Mouse (Mus musculus): ENCODE data around the gene Klhl25. TPM values are rescaled to one million over a fixed set of nuclear protein-coding genes. Genes with fewer than 3 reads are reported as not detected.
"Not testable (repeated sequence)": the region's sequence is repeated elsewhere in the genome, so short reads cannot be mapped to it uniquely, and the experiment has no call there.

The Klhl25 gene
- total RNA-seq, 2 experiments from 2014 or later: 7.1 to 10.7 TPM

GRCm38 (mm10) chr7:75840071-75840470 is 8.0 kb upstream of the Klhl25 start:
- intact Hi-C loops (cut with DNase I): no loop called here
- DNase-seq: no peak

GRCm38 (mm10) chr7:75842306-75842705 is 5.8 kb upstream of the Klhl25 start:
- intact Hi-C loops (cut with DNase I): no loop called here

GRCm38 (mm10) chr7:75845936-75846335 is 2.2 kb upstream of the Klhl25 start:
- no peak for DNase-seq
- intact Hi-C loops (cut with DNase I): loop anchor here (5.0 kb wide), 1 partner anchor 36 kb away; no protein-coding TSS in a partner anchor

More at GRCm38 (mm10) chr7:75842306-75842705, 5.8 kb upstream of the Klhl25 start:
- DNase-seq: no peak

GRCm38 (mm10) chr7:75846942-75847341 is 1.2 kb upstream of the Klhl25 start:
- no peak for DNase-seq
- intact Hi-C loops (cut with DNase I): loop anchor here (5.0 kb wide), 1 partner anchor 35 kb away; no protein-coding TSS in a partner anchor

- no peak for DNase-seq
- intact Hi-C loops (cut with DNase I): loop anchor here (5.0 kb wide), 1 partner anchor 35 kb away; no protein-coding TSS in a partner anchor
Observed at GRCm38 (mm10) chr7:75847489-75847888, 621 bp upstream of the Klhl25 start.

- intact Hi-C loops (cut with DNase I): loop anchor here (5.0 kb wide), 1 partner anchor 33 kb away; no protein-coding TSS in a partner anchor
- peak in 1 of 2 experiments; percentile 46 for DNase-seq
Observed at GRCm38 (mm10) chr7:75848776-75849670, 913 bp downstream of the Klhl25 start.

- intact Hi-C loops (cut with DNase I): not testable (repeated sequence)
Observed at GRCm38 (mm10) chr7:75850396-75850795, 2.3 kb downstream of the Klhl25 start.

GRCm38 (mm10) chr7:75851290-75851689 is 3.2 kb downstream of the Klhl25 start:
- intact Hi-C loops (cut with DNase I): loop anchor here (1.0 kb wide), 1 partner anchor 85 kb away; no protein-coding TSS in a partner anchor
- no peak for DNase-seq

More at GRCm38 (mm10) chr7:75850396-75850795, 2.3 kb downstream of the Klhl25 start:
- DNase-seq: not testable (repeated sequence)

- intact Hi-C loops (cut with DNase I): no loop called here
Observed at GRCm38 (mm10) chr7:75852363-75852762, 4.3 kb downstream of the Klhl25 start.

GRCm38 (mm10) chr7:75853171-75853830 is 5.2 kb downstream of the Klhl25 start:
- no peak for DNase-seq

More at GRCm38 (mm10) chr7:75852363-75852762, 4.3 kb downstream of the Klhl25 start:
- DNase-seq: no peak

GRCm38 (mm10) chr7:75854231-75854925 is 6.3 kb downstream of the Klhl25 start:
- no peak for DNase-seq
- intact Hi-C loops (cut with DNase I): no loop called here

More at GRCm38 (mm10) chr7:75853171-75853830, 5.2 kb downstream of the Klhl25 start:
- intact Hi-C loops (cut with DNase I): no loop called here

GRCm38 (mm10) chr7:75855028-75855427 is 6.9 kb downstream of the Klhl25 start:
- no peak for DNase-seq
- intact Hi-C loops (cut with DNase I): no loop called here

GRCm38 (mm10) chr7:75856259-75856658 is 8.1 kb downstream of the Klhl25 start:
- intact Hi-C loops (cut with DNase I): no loop called here
- no peak for DNase-seq

- DNase-seq: no peak
- intact Hi-C loops (cut with DNase I): no loop called here
Observed at GRCm38 (mm10) chr7:75859771-75860196, 11.7 kb downstream of the Klhl25 start.

- intact Hi-C loops (cut with DNase I): not testable (repeated sequence)
Observed at GRCm38 (mm10) chr7:75861638-75862426, 13.7 kb downstream of the Klhl25 start.

GRCm38 (mm10) chr7:75862427-75862781 is 14.3 kb downstream of the Klhl25 start:
- DNase-seq; intact Hi-C loops (cut with DNase I): not testable (repeated sequence)

More at GRCm38 (mm10) chr7:75861638-75862426, 13.7 kb downstream of the Klhl25 start:
- DNase-seq: peak; percentile 35 to 53

- DNase-seq; intact Hi-C loops (cut with DNase I): not testable (repeated sequence)
Observed at GRCm38 (mm10) chr7:75863248-75863911, 15.3 kb downstream of the Klhl25 start.

GRCm38 (mm10) chr7:75865026-75865425 is 16.9 kb downstream of the Klhl25 start:
- no peak for DNase-seq
- intact Hi-C loops (cut with DNase I): no loop called here

- DNase-seq: no peak
- intact Hi-C loops (cut with DNase I): no loop called here
Observed at GRCm38 (mm10) chr7:75866557-75866956, 18.4 kb downstream of the Klhl25 start.

Measured in heart, postnatal 10 days (tissue).